Mouse (Mus musculus): ENCODE data around the gene Fubp3. TPM values are rescaled to one million over a fixed set of nuclear protein-coding genes. Genes with fewer than 3 reads are reported as not detected.

Gene Fubp3
- total RNA-seq, 2 experiments from 2014 or later = 13.1 to 13.7 TPM

GRCm38 (mm10) chr2:31662939-31663803 is 90.7 kb downstream of the Fubp3 start:
- intact Hi-C loops (cut with DNase I) = no loop called here
- DNase-seq = no peak

DNA sequence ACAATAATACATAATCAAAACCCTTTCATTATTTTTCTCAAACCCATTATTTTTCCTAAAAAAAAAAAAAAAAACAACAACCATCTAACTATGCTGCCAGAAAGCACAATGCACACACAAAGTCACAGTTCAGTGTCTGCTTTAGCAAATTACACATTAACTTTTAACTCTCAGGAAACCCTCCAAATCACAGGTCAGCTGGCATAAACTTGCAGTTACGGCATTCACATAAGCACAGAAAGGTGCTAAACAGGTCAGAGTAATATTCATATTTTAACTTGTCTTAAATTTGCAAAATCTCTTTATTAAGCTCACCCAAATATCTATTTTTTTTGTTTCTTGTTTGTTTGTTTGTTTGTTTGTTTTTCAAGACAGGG is 91.3 kb downstream of the Fubp3 start:
- DNase-seq = no peak

More for the DNA sequence above, 91.3 kb downstream of the Fubp3 start:
- intact Hi-C loops (cut with DNase I) = no loop called here

Small RNAs within 50 kb of the gene (microRNA-seq; reads per million reads assigned to microRNA genes)
- 0.67 to 1.4 reads per million in 2 experiments for gene Mir6998 (ENCODE audit: borderline number of aligned reads in 2 of 2)

Other genes with a start within 250 kb of the Fubp3 start
- 1 to 10 TPM; 3.9 to 6.8 TPM for gene Ass1, start 102.4 kb upstream of the Fubp3 start, total RNA-seq (2021)
- gene Prdm12, start 67.4 kb downstream of the Fubp3 start, total RNA-seq (2021) = not detected
- gene Exosc2, start 98.1 kb downstream of the Fubp3 start, total RNA-seq (2021) = 10 to 100 TPM in 1 of 2 experiments, 1 to 10 TPM in 1; 9.4 to 10.7 TPM
- gene Abl1, start 115.7 kb downstream of the Fubp3 start, total RNA-seq (2021) = 10 to 100 TPM; 31.8 to 32.8 TPM
- not detected for gene Qrfp, start 237.9 kb downstream of the Fubp3 start, total RNA-seq (2021)